Mouse (Mus musculus): ENCODE results near the gene Gnptab. TPM values are rescaled to one million over a fixed set of nuclear protein-coding genes. Genes with fewer than 3 reads are reported as not detected.
"Not testable (repeated sequence)": the region's sequence is repeated elsewhere in the genome, so short reads cannot be mapped to it uniquely, and the experiment has no call there.

Gene Gnptab
- total RNA-seq, 2 experiments from 2014 or later = 18.8 to 19.9 TPM

- no peak for DNase-seq (ENCODE audit: low spot score)
These were observed 33.5 kb downstream of the Gnptab start for GRCm38 (mm10) chr10:88412290-88412995.

GRCm38 (mm10) chr10:88417686-88418085, 38.8 kb downstream of the Gnptab start:
- DNase-seq (ENCODE audit: low spot score) = no peak

- no peak for DNase-seq (ENCODE audit: low spot score)
These were observed 41.2 kb downstream of the Gnptab start for GRCm38 (mm10) chr10:88420141-88420541.

GRCm38 (mm10) chr10:88420655-88421435, 41.9 kb downstream of the Gnptab start:
- no peak for DNase-seq (ENCODE audit: low spot score)

- peak; percentile 80 for DNase-seq (ENCODE audit: low spot score)
These were observed 47.4 kb downstream of the Gnptab start for GRCm38 (mm10) chr10:88426158-88426816.

- no peak for DNase-seq (ENCODE audit: low spot score)
These were observed 48.0 kb downstream of the Gnptab start for GRCm38 (mm10) chr10:88426896-88427295.

GRCm38 (mm10) chr10:88427998-88428397, 49.1 kb downstream of the Gnptab start:
- DNase-seq (ENCODE audit: low spot score) = no peak

- no peak for DNase-seq (ENCODE audit: low spot score)
These were observed 62.3 kb downstream of the Gnptab start for GRCm38 (mm10) chr10:88441224-88441623.

- DNase-seq (ENCODE audit: low spot score) = peak; percentile 70
These were observed 72.3 kb downstream of the Gnptab start for GRCm38 (mm10) chr10:88451221-88451620.

GRCm38 (mm10) chr10:88451990-88452389, 73.1 kb downstream of the Gnptab start:
- DNase-seq (ENCODE audit: low spot score) = no peak

GRCm38 (mm10) chr10:88457816-88458215, 78.9 kb downstream of the Gnptab start:
- no peak for DNase-seq (ENCODE audit: low spot score)

- DNase-seq (ENCODE audit: low spot score) = no peak
These were observed 80.6 kb downstream of the Gnptab start, which contains the start of gene Sycp3 for GRCm38 (mm10) chr10:88459502-88459992. Gene Sycp3, plus strand, starts transcription at chr10:88459569.

- no peak for DNase-seq (ENCODE audit: low spot score)
These were observed 81.3 kb downstream of the Gnptab start for GRCm38 (mm10) chr10:88460122-88460820.

- DNase-seq (ENCODE audit: low spot score) = not testable (repeated sequence)
These were observed 103.9 kb downstream of the Gnptab start for GRCm38 (mm10) chr10:88482866-88483265.

- DNase-seq (ENCODE audit: low spot score) = no peak
These were observed 109.7 kb downstream of the Gnptab start for GRCm38 (mm10) chr10:88488629-88489028.

- no peak for DNase-seq (ENCODE audit: low spot score)
These were observed 112.7 kb downstream of the Gnptab start for GRCm38 (mm10) chr10:88491632-88492031.

GRCm38 (mm10) chr10:88492658-88493057, 113.7 kb downstream of the Gnptab start:
- no peak for DNase-seq (ENCODE audit: low spot score)

- no peak for DNase-seq (ENCODE audit: low spot score)
These were observed 116.1 kb downstream of the Gnptab start for GRCm38 (mm10) chr10:88494959-88495587.

Measured in gastrocnemius, adult 18-20 months (tissue).